Mouse (Mus musculus) myocyte (in vitro differentiated cells): ENCODE measurements around the gene Txk. TPM values are rescaled to one million over a fixed set of nuclear protein-coding genes. Genes with fewer than 3 reads are reported as not detected.

ENCODE experiments used
- H3K27me3 ChIP-seq: one replicate; pipeline ENCODE4 v1.6.1; 2011; ENCODE audit not compliant: control insufficient read depth, insufficient read depth, insufficient read length
- H3K36me3 ChIP-seq: one replicate; pipeline ENCODE4 v1.6.1; 2011; ENCODE audit not compliant: control insufficient read depth, insufficient read depth
- H3K4me2 ChIP-seq: one replicate; pipeline ENCODE4 v1.6.1; 2011; ENCODE audit warnings: low read depth, control low read depth
- H3K4me3 ChIP-seq: one replicate; pipeline ENCODE4 v1.5.1; 2011; ENCODE audit warnings: mild to moderate bottlenecking, control low read depth, moderate library complexity
- H3K79me2 ChIP-seq: one replicate; pipeline ENCODE4 v1.6.1; 2011; ENCODE audit not compliant: control insufficient read depth, insufficient read depth
- H3ac ChIP-seq: one replicate; pipeline ENCODE4 v1.6.1; 2011; ENCODE audit not compliant: control insufficient read depth, insufficient read length
- CEBPB ChIP-seq: IDR thresholded peaks from 2 replicates; pipeline ENCODE4 v1.6.1; 2011; ENCODE audit warnings: mild to moderate bottlenecking, moderate library complexity; ENCODE audit not compliant: poor library complexity, insufficient read depth, severe bottlenecking
- E2F4 ChIP-seq: IDR thresholded peaks from one replicate; pipeline ENCODE4 v1.6.1; 2011; ENCODE audit warnings: mild to moderate bottlenecking, control low read depth, moderate library complexity; ENCODE audit not compliant: insufficient read depth
- MAX ChIP-seq: IDR thresholded peaks from one replicate; pipeline ENCODE4 v1.6.1; 2011; ENCODE audit warnings: low read depth, mild to moderate bottlenecking, control low read depth
- MYOD1 ChIP-seq, 3 experiments: IDR thresholded peaks; one replicate each; pipeline ENCODE4 v1.6.1; 2011; ENCODE audit warnings: control low read depth in 2 of 3, low read depth in 2 of 3, mild to moderate bottlenecking in 2 of 3, moderate library complexity in 1 of 3; ENCODE audit not compliant: insufficient read length in 2 of 3, control insufficient read depth in 1 of 3
- MYOG ChIP-seq, 3 experiments: IDR thresholded peaks; one replicate each; pipeline ENCODE4 v1.6.1; 2011; ENCODE audit warnings: control low read depth in 2 of 3, low read depth in 2 of 3, mild to moderate bottlenecking in 2 of 3; ENCODE audit not compliant: insufficient read length in 2 of 3, control insufficient read depth in 1 of 3, insufficient read depth in 1 of 3
- POLR2A ChIP-seq: IDR thresholded peaks from one replicate; pipeline ENCODE4 v1.6.1; 2011; ENCODE audit warnings: low read depth, mild to moderate bottlenecking, control low read depth, moderate library complexity; ENCODE audit not compliant: insufficient read length
- POLR2AphosphoS2 ChIP-seq: IDR thresholded peaks from one replicate; pipeline ENCODE4 v1.6.1; 2011; ENCODE audit warnings: low read depth, control low read depth; ENCODE audit not compliant: insufficient read length
- REST ChIP-seq: IDR thresholded peaks from one replicate; pipeline ENCODE4 v1.6.1; 2011; ENCODE audit warnings: mild to moderate bottlenecking, control low read depth, moderate library complexity; ENCODE audit not compliant: insufficient read depth, insufficient read length
- SRF ChIP-seq: IDR thresholded peaks from one replicate; pipeline ENCODE4 v1.6.1; 2011; ENCODE audit warnings: low read depth; ENCODE audit not compliant: control insufficient read depth, insufficient read length
- TCF12 ChIP-seq: IDR thresholded peaks from one replicate; pipeline ENCODE4 v1.6.1; 2011; ENCODE audit warnings: mild to moderate bottlenecking, control low read depth; ENCODE audit not compliant: poor library complexity, insufficient read depth, severe bottlenecking
- TCF3 ChIP-seq: IDR thresholded peaks from one replicate; pipeline ENCODE4 v1.6.1; 2011; ENCODE audit warnings: low read depth, control low read depth; ENCODE audit not compliant: insufficient read length
- USF1 ChIP-seq: IDR thresholded peaks from one replicate; pipeline ENCODE4 v1.6.1; 2011; ENCODE audit warnings: low read depth, mild to moderate bottlenecking, control low read depth, moderate library complexity
- polyA plus RNA-seq: library from polyadenylated mRNA; unstranded; fragments of >200 nt; fragmentation: generic; extraction: Trizol; gene quantifications from one replicate; pipeline ENCODE4 v1.2.1, GENCODE M21; 2012; ENCODE audit warnings: missing spikeins

The Txk gene
- polyA plus RNA-seq, 1 experiment: 0.01 TPM

GRCm38 (mm10) chr5:72709976-72710375 is 42.6 kb downstream of the Txk start:
- Histone ChIP-seq H3K4me3 (no peak overlapping the region), H3K79me2 (no peaks in the 10 kb centered on the region), H3K36me3 (no peaks in the 10 kb centered on the region), H3ac (no peak overlapping the region), H3K4me2 (no peak overlapping the region), H3K27me3 (no peaks in the 10 kb centered on the region)
- no peak for TF ChIP-seq POLR2A
- no peak for TF ChIP-seq USF1
- TF ChIP-seq CEBPB: no peak
- TF ChIP-seq REST: no peak
- no peak for TF ChIP-seq MYOG (IDR thresholded peaks at IDR 0.05; ENCODE audit: control insufficient read depth in 1 of 3, insufficient read depth in 1 of 3, insufficient read length in 2 of 3, low read depth in 2 of 3)
- no peak for TF ChIP-seq TCF3
- no peak for TF ChIP-seq POLR2AphosphoS2
- TF ChIP-seq MAX: no peak
- TF ChIP-seq TCF12: no peak
- TF ChIP-seq MYOD1 (IDR thresholded peaks at IDR 0.05; ENCODE audit: control insufficient read depth in 1 of 3, insufficient read length in 2 of 3, low read depth in 2 of 3): no peak
- no peak for TF ChIP-seq E2F4
- no peak for TF ChIP-seq SRF

GRCm38 (mm10) chr5:72709451-72709850 is 43.1 kb downstream of the Txk start:
- Histone ChIP-seq H3K36me3 (no peaks in the 10 kb centered on the region), H3K4me2 (no peak overlapping the region), H3K27me3 (no peaks in the 10 kb centered on the region), H3K79me2 (no peaks in the 10 kb centered on the region), H3K4me3 (no peak overlapping the region), H3ac (no peak overlapping the region)
- TF ChIP-seq REST (no peak), CEBPB (no peak), MAX (no peak), E2F4 (no peak), POLR2A (no peak), TCF12 (no peak), TCF3 (no peak), POLR2AphosphoS2 (no peak)

- Histone ChIP-seq H3ac (no peak overlapping the region), H3K4me2 (no peak overlapping the region), H3K4me3 (no peak overlapping the region), H3K36me3 (no peaks in the 10 kb centered on the region), H3K27me3 (no peaks in the 10 kb centered on the region), H3K79me2 (no peaks in the 10 kb centered on the region)
- TF ChIP-seq MAX (no peak), POLR2AphosphoS2 (no peak), SRF (no peak), MYOD1 (IDR thresholded peaks at IDR 0.05; ENCODE audit: control insufficient read depth in 1 of 3, insufficient read length in 2 of 3, low read depth in 2 of 3) (no peak), USF1 (no peak), E2F4 (no peak), MYOG (IDR thresholded peaks at IDR 0.05; ENCODE audit: control insufficient read depth in 1 of 3, insufficient read depth in 1 of 3, insufficient read length in 2 of 3, low read depth in 2 of 3) (no peak), REST (no peak), POLR2A (no peak), TCF3 (no peak), TCF12 (no peak), CEBPB (no peak)
Measured at GRCm38 (mm10) chr5:72706722-72707121, 45.9 kb downstream of the Txk start.

GRCm38 (mm10) chr5:72706095-72706494 is 46.5 kb downstream of the Txk start:
- TF ChIP-seq POLR2AphosphoS2 (no peak), REST (no peak), SRF (no peak), CEBPB (no peak), MYOG (IDR thresholded peaks at IDR 0.05; ENCODE audit: control insufficient read depth in 1 of 3, insufficient read depth in 1 of 3, insufficient read length in 2 of 3, low read depth in 2 of 3) (no peak), MAX (no peak), TCF3 (no peak), TCF12 (no peak), E2F4 (no peak), USF1 (no peak), POLR2A (no peak), MYOD1 (IDR thresholded peaks at IDR 0.05; ENCODE audit: control insufficient read depth in 1 of 3, insufficient read length in 2 of 3, low read depth in 2 of 3) (no peak)
- H3K4me2 ChIP-seq: no peak overlapping the region
- H3K4me3 ChIP-seq: no peak overlapping the region

GRCm38 (mm10) chr5:72702202-72702601 is 50.4 kb downstream of the Txk start:
- H3ac ChIP-seq: no peak overlapping the region
- H3K27me3 ChIP-seq: no peaks in the 10 kb centered on the region
- H3K4me3 ChIP-seq: no peak overlapping the region
- no peaks in the 10 kb centered on the region for H3K36me3 ChIP-seq
- H3K4me2 ChIP-seq: no peak overlapping the region
- TF ChIP-seq CEBPB: no peak
- no peak for TF ChIP-seq MAX
- TF ChIP-seq MYOD1 (IDR thresholded peaks at IDR 0.05; ENCODE audit: control insufficient read depth in 1 of 3, insufficient read length in 2 of 3, low read depth in 2 of 3): no peak
- TF ChIP-seq USF1: no peak
- no peak for TF ChIP-seq TCF12
- TF ChIP-seq REST: no peak
- no peak for TF ChIP-seq E2F4
- no peak for TF ChIP-seq POLR2AphosphoS2
- no peaks in the 10 kb centered on the region for H3K79me2 ChIP-seq

More at GRCm38 (mm10) chr5:72706095-72706494, 46.5 kb downstream of the Txk start:
- no peaks in the 10 kb centered on the region for H3K36me3 ChIP-seq
- H3K79me2 ChIP-seq: no peaks in the 10 kb centered on the region
- H3K27me3 ChIP-seq: no peaks in the 10 kb centered on the region
- H3ac ChIP-seq: no peak overlapping the region
